Mouse (Mus musculus) fibroblast of lung, adult 2 months (primary cell): ENCODE measurements around the gene Aarsd1.
"Not testable (repeated sequence)": the region's sequence is repeated elsewhere in the genome, so short reads cannot be mapped to it uniquely, and the experiment has no call there.

Experiments used
- DNase-seq: peaks from one replicate; pipeline ENCODE4 v3.0.0-alpha.2; 2011; ENCODE audit warnings: low read depth

The Aarsd1 gene

GRCm38 (mm10) chr11:101417101-101417855, at the start of gene Aarsd1:
TSS of gene Aarsd1 (minus strand) at chr11:101417615.
- DNase-seq, result no peak

- not testable (repeated sequence) for DNase-seq
Observed at GRCm38 (mm10) chr11:101466552-101466950, 49.1 kb upstream of the Aarsd1 start.

- no peak for DNase-seq
Observed at GRCm38 (mm10) chr11:101465869-101466551, 48.6 kb upstream of the Aarsd1 start, which contains the start of gene Vat1. TSS of gene Vat1 (minus strand) at chr11:101466230.

DNA sequence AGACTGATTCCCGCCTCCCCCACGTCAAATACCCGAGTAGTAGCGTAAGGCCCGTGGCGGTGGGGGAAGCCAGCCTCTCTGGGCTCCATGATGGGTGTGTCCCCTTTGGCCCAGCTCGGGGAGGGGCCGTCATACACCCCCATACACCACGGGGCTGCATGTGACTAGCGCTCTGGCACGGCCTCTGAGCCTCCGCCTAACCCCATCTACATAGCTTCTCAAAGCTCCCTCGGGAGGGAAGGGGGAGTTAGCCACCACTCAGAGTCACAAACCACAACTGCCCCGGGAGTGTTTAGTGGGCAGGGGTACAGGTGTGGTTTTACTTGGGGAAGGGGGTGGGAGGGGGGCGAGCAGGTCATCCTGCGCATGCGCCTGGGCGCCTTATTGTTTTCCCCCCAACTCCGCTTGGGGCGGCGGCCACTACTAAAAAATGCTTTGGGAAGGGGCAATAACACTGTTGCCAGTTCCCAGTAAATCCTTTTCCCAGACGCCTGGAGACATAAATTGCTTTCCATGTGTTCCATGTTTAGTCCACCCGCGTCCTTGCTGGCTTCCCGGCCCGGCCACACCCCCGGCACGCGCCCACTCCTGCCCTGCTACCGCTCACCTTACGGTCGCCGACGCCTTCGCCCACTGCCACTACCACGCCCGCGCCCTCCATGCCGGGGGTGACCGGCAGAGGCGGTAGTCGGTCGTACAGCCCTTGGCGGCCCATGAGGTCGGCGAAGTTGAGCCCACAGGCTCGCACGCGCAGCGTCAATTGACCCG, 47.9 kb upstream of the Aarsd1 start:
- DNase-seq, result peak; percentile 83

GRCm38 (mm10) chr11:101464211-101465100, 47.0 kb upstream of the Aarsd1 start, which contains the start of gene Rnd2:
TSS of gene Rnd2 (plus strand) at chr11:101464999.
- no peak for DNase-seq

DNA sequence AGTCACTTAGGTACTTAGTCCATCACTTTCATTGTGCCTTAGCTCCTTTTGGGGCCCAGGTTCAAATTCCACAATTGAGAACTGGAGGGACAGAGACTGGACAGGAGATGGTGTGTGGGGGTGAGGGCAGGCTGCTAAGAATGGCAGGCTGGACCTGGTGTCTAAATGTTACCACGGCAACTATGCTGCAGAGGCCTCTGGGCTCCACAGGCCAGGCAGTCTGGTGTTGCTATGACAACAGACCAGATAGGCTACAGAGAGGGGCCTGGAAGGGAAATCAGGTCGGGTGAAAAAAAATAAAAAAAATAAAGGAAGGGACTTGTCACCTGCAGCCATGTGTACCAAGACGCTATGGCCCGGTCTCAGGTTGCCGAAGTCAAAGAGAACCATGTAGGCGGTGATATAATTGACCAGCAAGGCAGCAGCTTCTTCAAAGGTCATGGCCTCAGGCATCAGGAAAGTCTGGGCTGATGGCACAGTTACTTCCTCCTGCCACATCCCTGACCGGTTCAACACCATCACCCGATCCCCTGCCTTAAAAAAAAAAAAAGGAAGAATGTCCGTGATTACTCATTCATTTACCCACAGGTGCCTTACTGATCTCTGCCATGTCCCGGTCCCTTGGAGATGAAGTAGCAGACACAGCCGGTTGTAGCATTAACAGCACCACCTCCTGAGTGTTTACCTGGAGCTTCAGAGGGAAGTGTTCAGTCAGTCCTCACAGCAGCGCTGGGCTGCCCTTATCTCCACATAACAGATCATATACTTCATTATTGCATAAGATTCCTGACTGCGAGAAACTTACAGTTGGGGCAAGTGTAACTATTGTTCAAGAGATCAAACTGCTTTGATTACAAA, 45.4 kb upstream of the Aarsd1 start:
- no peak for DNase-seq

DNA sequence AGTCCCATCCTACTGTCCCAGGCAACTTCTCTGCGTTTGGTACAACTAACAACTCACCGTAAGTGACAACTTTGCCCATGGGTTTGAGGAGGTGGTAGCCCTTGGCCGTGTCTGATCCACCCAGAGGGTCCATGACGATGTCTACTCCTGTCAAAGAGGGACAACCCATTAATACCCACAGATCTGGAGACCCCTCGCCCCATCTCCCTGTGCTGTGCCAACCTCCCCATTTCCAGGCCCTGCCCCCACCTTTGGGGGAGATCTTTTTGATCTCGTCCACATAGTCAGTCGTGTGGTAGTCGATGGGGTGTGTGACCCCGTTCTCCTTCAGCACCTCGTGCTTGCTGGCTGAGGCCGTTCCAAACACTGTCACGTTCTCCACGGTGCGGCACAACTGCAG, 44.7 kb upstream of the Aarsd1 start:
- DNase-seq, result no peak

DNA sequence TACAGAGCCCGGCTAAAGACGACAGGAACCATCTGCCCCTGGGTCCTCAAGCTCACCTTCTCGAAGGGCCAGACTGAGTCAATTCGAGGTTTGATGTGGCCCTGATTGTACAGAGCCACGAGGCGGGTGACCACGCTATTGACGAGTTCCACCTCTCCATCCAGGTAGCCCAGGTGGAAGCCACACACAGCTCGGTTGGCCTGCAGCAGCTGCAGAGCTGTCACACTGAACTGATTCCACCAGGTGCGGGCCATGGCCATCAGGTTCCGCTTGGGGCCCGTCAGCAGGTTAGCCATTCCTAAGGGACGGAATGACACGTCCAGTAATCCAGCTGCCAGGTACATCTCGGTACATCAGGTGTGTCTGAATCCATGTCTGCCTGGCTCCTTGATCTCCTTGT, 42.9 kb upstream of the Aarsd1 start:
- no peak for DNase-seq

DNA sequence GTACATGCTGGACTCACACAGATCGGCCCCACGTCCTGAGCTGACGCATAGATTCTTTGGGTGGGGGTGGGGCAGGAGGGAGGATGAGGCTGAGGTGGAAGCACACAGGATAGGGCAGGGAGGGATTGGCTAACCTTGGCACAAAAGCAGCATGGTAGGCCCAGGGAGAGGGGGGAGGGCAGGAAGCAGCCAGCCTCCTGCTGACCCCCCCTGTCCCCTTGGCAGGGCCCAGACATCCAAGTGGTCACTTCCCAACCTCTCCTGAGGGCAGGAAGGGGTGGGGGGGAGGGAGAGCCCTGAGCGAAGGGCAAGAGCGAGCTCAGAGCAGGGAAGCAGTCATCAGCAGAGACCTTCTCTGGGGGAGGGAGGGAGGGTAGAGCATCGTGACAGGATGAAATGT, 42.3 kb upstream of the Aarsd1 start:
- no peak for DNase-seq

DNA sequence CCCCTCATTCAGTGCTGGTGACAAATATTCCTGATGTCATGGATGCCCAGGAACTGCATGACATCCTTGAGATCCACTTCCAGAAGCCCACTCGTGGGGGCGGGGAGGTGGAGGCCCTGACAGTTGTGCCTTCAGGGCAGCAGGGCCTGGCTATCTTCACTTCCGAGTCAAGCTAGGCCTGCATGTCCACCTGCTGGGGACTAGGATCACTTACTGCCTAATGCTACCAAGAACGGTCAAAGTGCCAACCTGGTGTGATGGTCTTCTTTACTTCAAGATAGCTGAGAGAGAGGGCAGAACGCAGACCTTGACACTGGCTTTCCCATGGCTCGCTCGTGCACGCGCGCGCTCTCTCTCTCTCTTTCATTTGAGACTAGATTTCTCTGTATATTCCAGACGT, 40.8 kb upstream of the Aarsd1 start:
- DNase-seq, result no peak

DNA sequence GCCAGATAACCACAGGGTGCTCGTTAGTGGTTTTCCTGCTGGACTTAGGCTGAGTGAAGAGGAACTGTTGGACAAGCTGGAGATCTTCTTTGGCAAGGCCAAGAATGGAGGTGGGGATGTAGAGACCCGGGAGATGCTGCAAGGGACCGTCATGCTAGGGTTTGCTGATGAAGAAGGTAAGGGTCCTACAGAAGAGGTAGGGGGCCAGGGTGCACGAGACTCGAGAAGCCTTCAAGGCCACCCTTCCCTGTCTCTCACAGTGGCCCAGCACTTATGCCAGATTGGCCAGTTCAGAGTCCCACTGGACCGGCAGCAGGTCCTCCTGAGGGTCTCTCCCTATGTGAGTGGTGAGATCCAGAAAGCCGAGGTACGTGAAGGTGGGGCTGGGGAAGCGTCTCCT, 40.2 kb upstream of the Aarsd1 start:
- DNase-seq, result no peak

DNA sequence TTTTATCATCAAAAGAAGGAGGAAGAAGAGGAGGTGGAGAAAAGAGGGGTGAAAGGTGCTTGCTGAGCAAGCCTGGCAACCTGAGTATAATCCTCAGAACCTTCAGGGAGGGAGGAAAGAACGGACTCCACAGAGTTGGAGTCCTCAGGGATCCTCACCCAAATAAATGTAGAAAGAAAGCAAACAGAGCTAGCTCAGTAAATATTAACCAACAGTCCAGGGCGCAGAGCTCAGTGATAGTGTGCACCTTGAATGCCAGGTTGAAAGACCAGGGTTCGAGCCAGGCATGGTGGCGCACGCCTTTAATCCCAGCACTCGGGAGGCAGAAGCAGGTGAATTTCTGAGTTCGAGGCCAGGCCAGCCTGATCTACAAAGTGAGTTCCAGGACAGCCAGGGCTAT, 38.2 kb upstream of the Aarsd1 start:
- DNase-seq, result no peak

- DNase-seq, result no peak
Observed at GRCm38 (mm10) chr11:101454702-101455101, 37.3 kb upstream of the Aarsd1 start.

DNA sequence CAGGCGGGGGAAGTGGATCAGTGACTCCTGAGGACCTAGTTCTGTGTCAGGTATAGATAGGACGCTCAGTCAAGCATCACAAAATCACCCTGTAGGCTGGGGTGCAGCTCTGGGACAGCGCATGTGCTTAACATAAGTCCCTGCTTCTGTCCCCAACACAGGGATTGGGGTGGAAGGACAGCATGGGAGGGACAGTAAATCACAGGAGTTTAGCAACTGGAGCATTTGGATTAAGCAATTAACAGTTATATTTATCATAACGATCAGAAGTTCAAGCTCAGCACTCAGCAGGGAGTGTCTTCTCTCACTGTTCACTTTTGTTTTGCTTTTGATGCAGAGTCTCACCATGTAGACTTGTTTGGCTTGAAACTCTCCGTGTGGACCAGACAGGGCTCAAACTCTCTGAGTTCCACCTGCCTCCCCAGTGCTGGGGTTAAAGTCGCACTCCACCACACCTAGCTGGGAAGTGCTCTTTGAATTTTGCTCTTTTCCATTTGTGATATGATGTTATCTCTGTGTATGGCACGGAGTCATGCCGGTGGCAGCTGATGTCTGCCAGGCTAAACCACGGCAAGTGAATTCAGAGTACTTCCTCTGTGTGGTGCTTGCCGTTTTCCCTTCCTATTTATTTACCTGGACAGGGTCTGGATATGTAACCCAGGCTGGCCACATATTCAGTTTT, 34.8 kb upstream of the Aarsd1 start:
- no peak for DNase-seq

DNA sequence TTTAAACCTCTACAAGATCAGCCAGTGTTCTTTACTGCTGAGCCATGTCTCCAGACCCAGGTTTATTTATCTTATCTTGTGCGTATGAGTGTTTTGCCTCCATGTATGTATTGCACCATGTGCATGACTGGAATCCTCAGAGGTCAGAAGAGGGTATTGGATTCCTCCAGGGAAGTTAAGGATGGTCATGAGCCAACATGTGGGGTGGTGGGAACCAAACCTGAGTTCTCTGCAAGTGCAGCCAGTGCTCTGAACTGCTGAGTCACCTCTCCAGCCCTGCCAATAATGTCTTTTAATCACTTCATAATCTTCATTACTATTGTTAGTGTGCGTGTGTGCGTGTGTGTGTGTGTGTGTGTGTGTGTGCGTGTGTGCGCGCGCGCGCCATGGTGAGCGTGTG, 34.1 kb upstream of the Aarsd1 start:
- DNase-seq, result no peak

- DNase-seq, result no peak
Observed at GRCm38 (mm10) chr11:101450394-101450793, 33.0 kb upstream of the Aarsd1 start.

DNA sequence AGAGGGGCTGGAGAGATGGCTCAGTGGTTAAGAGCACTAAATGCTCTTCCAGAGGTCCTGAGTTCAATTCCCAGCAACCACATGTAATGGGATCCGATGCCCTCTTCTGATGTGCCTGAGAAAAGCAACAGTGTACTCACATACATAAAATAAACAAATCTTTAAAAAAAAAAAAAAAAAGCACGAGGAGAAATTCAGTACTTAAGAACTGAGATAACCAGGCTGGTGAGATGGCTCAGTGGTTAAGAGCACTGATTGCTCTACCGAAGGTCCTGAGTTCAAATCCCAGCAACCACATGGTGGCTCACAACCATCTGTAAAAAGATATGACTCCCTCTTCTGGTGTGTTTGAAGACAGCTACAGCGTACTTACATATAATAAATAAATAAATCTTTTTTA, 32.2 kb upstream of the Aarsd1 start:
- DNase-seq, result not testable (repeated sequence)

- no peak for DNase-seq
Observed at GRCm38 (mm10) chr11:101448899-101449298, 31.5 kb upstream of the Aarsd1 start.

DNA sequence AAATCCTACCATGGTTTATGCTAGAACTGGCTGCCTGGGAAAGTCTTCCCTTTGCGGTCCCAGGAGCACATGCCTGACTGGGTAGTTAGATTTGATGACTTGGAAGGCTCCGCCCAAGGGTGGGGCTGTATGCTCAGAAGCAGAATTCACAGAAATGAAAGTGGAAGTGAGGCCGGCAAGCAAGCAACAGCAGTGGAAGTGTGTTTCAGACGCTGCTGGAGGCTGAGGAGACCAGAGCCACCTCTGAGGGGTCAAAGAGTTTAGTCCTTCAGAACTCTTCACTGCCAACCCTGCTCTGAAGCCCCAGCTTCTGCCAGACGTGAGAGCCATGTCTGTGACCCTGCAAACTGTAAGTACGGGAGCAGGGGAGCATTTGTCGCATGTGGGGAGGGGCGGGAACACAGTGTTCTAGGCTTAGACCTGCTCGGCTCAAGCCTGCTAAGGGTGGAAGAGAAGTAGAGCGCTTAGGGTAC, 30.9 kb upstream of the Aarsd1 start, which contains the start of gene Ifi35:
Ifi35 (plus strand) TSS at position 134 of the 473 bp plus-strand sequence.
- DNase-seq, result peak; percentile 96

DNA sequence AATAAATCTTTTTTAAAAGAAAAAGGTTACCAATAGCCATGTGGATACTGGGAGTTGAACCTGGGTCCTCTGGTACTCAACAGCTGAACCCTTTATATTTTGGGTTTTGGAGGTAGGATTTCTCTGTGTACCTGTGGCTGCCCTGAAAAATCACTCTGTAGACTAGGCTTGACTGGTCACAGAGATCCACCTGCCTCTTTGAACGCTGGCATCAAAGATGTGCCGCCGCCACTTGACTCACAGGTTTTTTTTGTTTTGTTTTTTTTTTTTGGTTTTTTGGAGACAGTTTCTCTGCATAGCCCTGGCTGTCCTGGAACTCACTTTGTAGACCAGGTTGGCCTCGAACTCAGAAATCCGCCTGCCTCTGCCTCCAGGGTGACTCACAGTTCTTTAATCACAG, 30.4 kb upstream of the Aarsd1 start:
- DNase-seq, result no peak
